Mouse (Mus musculus) granulocyte monocyte progenitor cell, adult 5-6 weeks (primary cell): ENCODE data around the gene Etv6. TPM values are rescaled to one million over a fixed set of nuclear protein-coding genes. Genes with fewer than 3 reads are reported as not detected.

Experiments
- ATAC-seq: replicated peaks from 2 replicates; pipeline ENCODE4 v1.8.0; 2016; ENCODE audit warnings: mild to moderate bottlenecking, moderate TSS enrichment, inconsistent platforms; ENCODE audit not compliant: poor library complexity, severe bottlenecking
- total RNA-seq, 2 experiments: library from RNA; stranded (forward) in 1 of 2; stranded (reverse) in 1 of 2; fragments of 200-712, 200-1000 nt in 1 of 2; fragments of >200 nt in 1 of 2; fragmentation: Nextera tagmentation in 1 of 2; gene quantifications; 2 replicates each; pipeline ENCODE4 v1.2.3; 2014 to 2017

The Etv6 gene
- total RNA-seq, 2 experiments from 2014 or later, result 83.9 to 100 TPM

GRCm38 (mm10) chr6:134189575-134190132 lies 154.2 kb downstream of the Etv6 start:
- ATAC-seq, result peak; percentile 76

- no peak for ATAC-seq
These were observed 155.2 kb downstream of the Etv6 start for GRCm38 (mm10) chr6:134190597-134191278.

DNA sequence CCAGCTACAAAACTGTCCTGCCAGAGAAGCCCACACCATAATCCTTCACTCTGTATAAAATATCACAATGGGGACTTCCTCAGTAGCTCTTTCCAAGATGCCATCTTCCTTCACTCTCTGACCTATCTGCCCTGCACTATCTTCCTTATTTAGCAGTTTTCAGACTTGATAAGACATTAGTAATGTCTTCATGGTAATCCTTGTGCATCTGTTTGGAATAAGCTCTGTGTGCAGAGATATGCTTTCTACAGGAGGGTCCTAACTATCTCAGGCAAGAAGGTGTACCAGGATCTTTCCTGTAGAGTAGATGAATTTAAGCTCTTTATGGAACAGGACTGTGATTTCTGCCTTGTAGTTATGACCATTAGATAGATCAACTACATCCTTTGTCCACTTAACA lies 157.2 kb downstream of the Etv6 start:
- ATAC-seq, result no peak

DNA sequence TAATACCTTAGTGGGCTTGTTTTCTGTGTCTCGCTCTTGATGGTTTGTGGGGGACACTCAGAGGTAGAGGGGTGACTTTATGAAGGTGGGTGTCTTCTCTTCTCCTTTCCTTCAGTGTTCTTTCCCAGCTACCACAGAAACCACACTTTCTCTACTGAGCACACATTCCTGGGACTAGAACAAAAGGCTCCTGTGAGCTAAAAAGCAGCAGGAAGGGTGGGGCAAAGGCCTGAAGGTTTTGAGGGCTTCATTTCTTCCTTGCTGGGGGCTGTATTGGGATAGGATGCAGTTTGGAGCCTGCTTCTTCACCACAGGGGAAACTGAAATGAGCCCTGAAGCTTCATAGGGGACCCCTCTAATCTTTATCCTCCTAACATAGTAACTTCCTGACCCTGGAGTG lies 164.4 kb downstream of the Etv6 start:
- ATAC-seq, result no peak

GRCm38 (mm10) chr6:134200577-134200976 lies 165.1 kb downstream of the Etv6 start:
- ATAC-seq, result no peak

DNA sequence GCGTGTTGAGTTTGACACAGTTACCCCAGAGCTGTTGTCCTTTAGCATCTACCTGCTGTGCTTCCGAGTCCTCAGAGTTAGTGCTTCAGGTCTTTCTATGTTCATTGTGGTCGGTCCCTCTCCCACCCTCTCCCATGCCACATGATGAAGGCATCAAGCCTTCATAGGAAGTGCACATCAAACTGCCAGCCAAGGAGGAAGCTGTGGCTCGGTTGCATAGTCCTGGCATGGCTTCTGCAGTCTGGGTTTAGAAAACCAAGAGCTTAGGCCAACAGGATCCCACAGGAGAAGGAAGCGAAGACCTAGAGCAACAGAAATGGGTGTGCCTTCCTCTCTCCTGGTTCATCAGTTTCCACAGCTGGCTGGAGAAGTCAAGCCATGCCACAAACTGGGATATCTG lies 166.7 kb downstream of the Etv6 start:
- ATAC-seq, result peak; percentile 75

- ATAC-seq, result peak; percentile 38
These were observed 169.7 kb downstream of the Etv6 start for GRCm38 (mm10) chr6:134205163-134205562.

- no peak for ATAC-seq
These were observed 170.2 kb downstream of the Etv6 start for GRCm38 (mm10) chr6:134205726-134206125.

- no peak for ATAC-seq
These were observed 170.8 kb downstream of the Etv6 start for GRCm38 (mm10) chr6:134206251-134206650.

GRCm38 (mm10) chr6:134207391-134208179 lies 172.1 kb downstream of the Etv6 start:
- peak; percentile 15 for ATAC-seq

DNA sequence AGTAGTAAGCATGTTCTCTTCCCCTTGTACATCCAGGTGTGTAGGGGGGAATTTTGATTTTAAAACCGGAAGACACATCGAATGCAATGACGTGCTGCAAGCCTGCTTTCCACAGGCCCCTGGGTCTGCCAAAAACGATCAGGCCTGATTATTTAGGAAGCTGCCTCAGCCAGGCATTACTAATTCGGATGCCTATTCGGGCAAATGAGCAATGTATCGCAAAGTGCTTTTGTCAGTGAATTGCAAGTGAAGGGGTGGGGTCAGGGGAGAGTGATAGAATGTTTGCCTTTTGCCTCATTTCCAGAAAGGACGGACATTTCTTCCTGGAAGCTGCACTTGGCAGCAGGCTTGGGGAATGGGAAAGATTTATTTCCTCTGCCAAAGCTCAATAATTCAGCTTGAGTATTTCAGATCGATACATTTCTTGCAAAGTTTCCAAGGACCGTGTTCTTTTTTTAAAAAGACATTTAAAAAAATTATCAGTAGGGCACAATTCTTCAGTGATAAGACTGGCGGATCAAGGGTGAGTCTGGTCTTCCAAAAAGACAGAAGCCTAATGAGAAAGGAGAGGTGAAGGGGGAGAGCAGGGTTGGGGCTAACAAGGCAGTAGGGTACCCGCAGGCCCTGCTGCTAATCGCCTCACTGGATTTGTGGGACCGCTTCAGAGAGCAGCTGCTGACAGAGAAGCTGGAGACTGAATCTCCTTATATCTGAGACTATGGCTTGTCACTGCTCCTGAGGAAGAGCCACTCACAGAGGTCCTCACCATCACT lies 172.9 kb downstream of the Etv6 start:
- no peak for ATAC-seq

DNA sequence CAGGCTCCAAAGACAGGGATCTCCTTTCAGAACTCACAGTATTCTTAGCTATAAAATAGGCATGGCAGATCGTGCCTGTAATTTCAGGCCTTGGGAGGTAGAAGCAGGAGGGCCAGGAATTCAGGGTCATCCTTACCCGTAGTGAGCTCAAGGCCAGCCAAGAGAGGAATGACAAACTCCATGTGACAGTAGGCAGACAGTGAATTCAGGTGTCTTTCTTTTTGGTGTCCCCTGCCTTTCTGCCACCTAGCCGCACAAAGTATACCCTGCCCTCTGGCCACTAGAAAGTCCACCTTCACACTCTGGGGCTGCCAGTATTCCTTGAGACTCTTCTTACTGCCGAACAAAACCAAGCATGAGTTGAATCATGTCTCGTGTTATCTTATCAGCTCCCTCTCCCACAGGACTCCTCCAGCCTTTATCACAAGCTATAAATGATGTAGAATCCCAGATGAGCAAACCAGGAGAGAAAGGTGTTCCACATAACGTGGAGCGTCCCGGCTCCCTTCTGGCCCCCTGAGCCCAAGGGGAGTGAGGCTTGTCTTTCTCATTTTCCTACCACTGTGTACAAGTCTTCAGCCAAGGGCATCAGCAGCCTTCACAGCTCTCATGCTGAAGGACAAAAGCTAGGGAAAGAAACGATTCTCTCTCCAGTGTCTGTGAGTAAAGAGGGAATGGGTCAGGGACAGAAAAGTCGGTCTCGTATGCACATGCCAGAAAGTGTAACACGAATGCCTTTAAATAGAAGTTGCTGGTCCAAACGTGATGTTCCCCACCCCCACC lies 175.4 kb downstream of the Etv6 start:
- no peak for ATAC-seq

DNA sequence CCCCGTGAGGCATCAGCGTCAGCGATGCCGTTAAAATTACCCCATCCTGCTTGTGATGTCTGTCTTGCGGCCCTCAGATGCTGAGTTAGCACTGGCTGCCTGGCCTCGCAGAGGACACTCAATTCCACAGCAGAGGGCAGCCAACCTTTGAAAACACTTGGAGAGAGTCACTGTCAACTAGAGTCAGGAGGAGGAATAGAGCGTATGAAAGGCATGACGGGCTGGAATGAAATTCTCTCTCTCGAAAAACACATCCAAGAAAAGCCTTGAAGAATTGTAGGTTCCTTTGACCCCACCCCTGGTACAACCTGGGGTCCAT lies 175.9 kb downstream of the Etv6 start:
- 0 out of 2 replicates have a peak, but pooled peaks have one; percentile 13 for ATAC-seq

- no peak for ATAC-seq
These were observed 182.2 kb downstream of the Etv6 start for GRCm38 (mm10) chr6:134217747-134218146.

DNA sequence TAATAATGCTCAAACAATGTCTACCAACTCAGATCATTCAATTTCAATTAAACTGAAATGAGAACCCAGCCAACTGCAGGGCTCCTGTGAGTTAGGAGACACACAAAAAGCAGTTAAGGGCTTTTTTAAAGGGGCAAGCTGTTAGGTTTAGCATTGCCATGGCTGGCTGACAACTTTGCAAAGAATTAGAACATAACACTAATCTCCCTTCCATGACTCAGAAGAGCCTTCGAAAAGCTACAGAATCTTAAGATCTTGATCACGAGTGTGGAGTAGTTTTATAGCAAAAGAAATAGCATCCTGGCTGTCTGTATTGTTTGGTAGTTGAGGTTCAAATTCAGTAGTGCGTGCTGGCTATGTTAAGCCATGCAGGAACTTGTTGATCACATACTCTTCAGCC lies 182.9 kb downstream of the Etv6 start:
- ATAC-seq, result no peak

- no peak for ATAC-seq
These were observed 183.9 kb downstream of the Etv6 start for GRCm38 (mm10) chr6:134219358-134219757.

- ATAC-seq, result peak; percentile 86
These were observed 184.8 kb downstream of the Etv6 start for GRCm38 (mm10) chr6:134220209-134220777.

- ATAC-seq, result no peak
These were observed 186.9 kb downstream of the Etv6 start for GRCm38 (mm10) chr6:134222248-134222929.

DNA sequence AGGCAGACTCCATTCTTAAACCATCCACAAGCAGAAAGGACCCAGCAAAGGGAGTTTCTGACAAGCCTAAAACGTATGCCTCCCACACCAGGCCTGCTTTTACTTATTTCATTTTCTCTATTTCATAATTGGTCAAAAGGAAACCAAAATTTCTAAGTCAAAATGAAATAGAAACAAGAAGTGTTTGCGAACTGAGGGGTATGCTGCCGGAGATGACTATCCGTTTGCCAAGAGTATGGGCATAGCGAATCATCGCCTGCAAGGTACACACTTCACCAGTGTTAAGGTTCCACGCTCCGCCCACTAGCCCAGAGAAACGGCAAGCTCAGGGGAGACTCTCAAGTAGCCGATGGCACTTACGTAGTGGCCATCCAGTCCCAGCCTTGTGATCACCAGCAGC lies 190.1 kb downstream of the Etv6 start:
- peak; percentile 58 for ATAC-seq
